ENCODE assay signal across 25 mouse cellular contexts in genomic region chr10:115339820-115340328, GRCm38 (mm10). TPM values are rescaled to one million over a fixed set of nuclear protein-coding genes. Genes with fewer than 3 reads are reported as not detected.
DNase-seq lines count a peak whose midpoint lies in the region; ATAC-seq and TF ChIP-seq lines count a peak whose summit lies in the region.
"Had no signal": no experiment of that assay in that cellular context is flagged by ENCODE, and none has a peak within 500 bp of the region (broad histone marks: within the 10 kb centered on the region; RNA-seq: fewer than 3 reads in every experiment).

No protein-coding gene starts in this region.

- WGBS in midbrain, embryonic 15.5 days, result 90% methylated on average over 7 of the region's 7 CpGs

- H3K4me2 ChIP-seq in midbrain, embryonic 15.5 days, result no peak overlapping the region
- H3K4me2 ChIP-seq: embryonic facial prominence, embryonic 12.5 days; forebrain, embryonic 13.5 days; forebrain, embryonic 15.5 days had no signal

- DNase-seq in 416B (ENCODE audit: low read depth) (peak; percentile 42), G1E (ENCODE audit: low spot score) (no peak)
- DNase-seq in embryo, embryonic 10 days (ENCODE audit: low spot score), result no peak
- no peak for DNase-seq in layer of hippocampus, postnatal 14 days (ENCODE audit: low spot score in 2 of 2)
- DNase-seq: adrenal gland, adult 8-10 months; adrenal gland, postnatal 14 days; adrenal gland, postnatal 36 days; B cell, adult 2 months; cerebellum, adult 11-12 months; cerebellum, adult 2 months; cerebellum, adult 9-10 months; cerebellum, postnatal 10 days; cerebellum, postnatal 25 days; forebrain, postnatal 0 days had no signal

- peaks cover 14% of the 10 kb centered on the region for H3K4me1 ChIP-seq in G1E (ENCODE audit: insufficient read depth, low read depth, low read length)
- no peaks in the 10 kb centered on the region for H3K4me1 ChIP-seq in midbrain, embryonic 15.5 days
- H3K4me1 ChIP-seq: embryonic facial prominence, embryonic 10.5 days; embryonic facial prominence, embryonic 12.5 days; forebrain, embryonic 13.5 days; forebrain, embryonic 15.5 days had no signal

- no peaks in the 10 kb centered on the region for H3K9me3 ChIP-seq in G1E (replicated peaks)
- H3K9me3 ChIP-seq in midbrain, embryonic 15.5 days, result no peaks in the 10 kb centered on the region
- H3K9me3 ChIP-seq: embryonic facial prominence, embryonic 10.5 days; embryonic facial prominence, embryonic 12.5 days; forebrain, embryonic 13.5 days; forebrain, embryonic 15.5 days had no signal

- H3K36me3 ChIP-seq in G1E (replicated peaks), result peaks cover 41% of the 10 kb centered on the region
- H3K36me3 ChIP-seq in midbrain, embryonic 15.5 days (replicated peaks), result peaks cover 22% of the 10 kb centered on the region

- no peaks in the 10 kb centered on the region for H3K27me3 ChIP-seq in G1E (ENCODE audit: insufficient read depth, low read length)
- H3K27me3 ChIP-seq in midbrain, embryonic 15.5 days (replicated peaks), result no peaks in the 10 kb centered on the region
- H3K27me3 ChIP-seq: CH12.LX; embryonic facial prominence, embryonic 12.5 days; forebrain, embryonic 13.5 days; forebrain, embryonic 15.5 days; Patski had no signal

- H3K9ac ChIP-seq in midbrain, embryonic 15.5 days, result no peak overlapping the region
- H3K9ac ChIP-seq: embryonic facial prominence, embryonic 12.5 days; forebrain, embryonic 13.5 days; forebrain, embryonic 15.5 days; forebrain, postnatal 0 days had no signal

- ATAC-seq in G1E (ENCODE audit: extremely low read depth, insufficient number of reproducible peaks, low FRiP score, poor library complexity, severe bottlenecking), result peak; percentile 36; the same call in 1 of the 2 replicates
- peak; percentile 60 for ATAC-seq in common myeloid progenitor, adult 5-6 weeks (replicated peaks; ENCODE audit: low read depth, poor library complexity, severe bottlenecking)
- ATAC-seq in megakaryocyte progenitor cell, adult 5-6 weeks (replicated peaks; ENCODE audit: poor library complexity), result peak; percentile 35; the same call in 1 of the 2 replicates
- no peak for ATAC-seq in midbrain, embryonic 15.5 days (replicated peaks)
- ATAC-seq: activated CD4-positive, CD25-positive, alpha-beta regulatory T cell, adult 4 months; CD4-positive, CD25-positive, alpha-beta regulatory T cell, adult 4 months; forebrain, embryonic 13.5 days; forebrain, embryonic 15.5 days; forebrain, postnatal 0 days; Patski had no signal

- no peak for TF ChIP-seq CTCF in G1E (IDR thresholded peaks at IDR 0.05; ENCODE audit: low read depth, low read length)

- no peak overlapping the region for H3K27ac ChIP-seq in midbrain, embryonic 15.5 days
- H3K27ac ChIP-seq: embryonic facial prominence, embryonic 10.5 days; embryonic facial prominence, embryonic 12.5 days; forebrain, embryonic 13.5 days; forebrain, embryonic 15.5 days had no signal

- no peak overlapping the region for H3K4me3 ChIP-seq in G1E (ENCODE audit: low read depth, low read length)
- no peak overlapping the region for H3K4me3 ChIP-seq in midbrain, embryonic 15.5 days
- H3K4me3 ChIP-seq: embryonic facial prominence, embryonic 10.5 days; embryonic facial prominence, embryonic 12.5 days; forebrain, embryonic 13.5 days; forebrain, embryonic 15.5 days had no signal

RNA-seq across cellular contexts. Expression of gene Tmem19, which starts 22.4 kb away (rescaled TPM):
- total RNA-seq in G1E (2014; fragmentation: Nextera tagmentation), result 10.5 and 11.6 TPM in 2 replicates
- total RNA-seq in G1E (2017), result 16.2 and 17.9 TPM in 2 replicates
- 1.9 and 2.9 TPM in 2 replicates for polyA plus RNA-seq in G1E (2012)
- 19.6 and 22.2 TPM in 2 replicates for total RNA-seq in common myeloid progenitor, adult 5-6 weeks (2017)
- 13.1 and 14.3 TPM in 2 replicates for total RNA-seq in megakaryocyte progenitor cell, adult 5-6 weeks (2015)
- 14.5 and 19.4 TPM in 2 replicates for total RNA-seq in megakaryocyte progenitor cell, adult 5-6 weeks (2017)
- 10 to 100 TPM; 50.7 to 53.0 TPM for total RNA-seq in layer of hippocampus, postnatal 14 days (2021)
- 32.2 and 38.5 TPM in 2 replicates for polyA plus RNA-seq in midbrain, embryonic 15.5 days (2015; fragmentation: Nextera tagmentation; extraction: Ambion mirVana)

RNA-seq across cellular contexts. Expression of gene Rab21, which starts 24.5 kb away (rescaled TPM):
- total RNA-seq in G1E (2014; fragmentation: Nextera tagmentation) (71.5 and 96.7 TPM in 2 replicates), G1E (2017) (36.7 and 43.1 TPM in 2 replicates)
- polyA plus RNA-seq in G1E (2012), result 23.5 and 36.5 TPM in 2 replicates
- total RNA-seq in common myeloid progenitor, adult 5-6 weeks (2017), result 38.3 and 43.0 TPM in 2 replicates
- 94.3 and 102 TPM in 2 replicates for total RNA-seq in megakaryocyte progenitor cell, adult 5-6 weeks (2015)
- 46.5 and 49.5 TPM in 2 replicates for total RNA-seq in megakaryocyte progenitor cell, adult 5-6 weeks (2017)
- 10 to 100 TPM; 54.4 to 55.4 TPM for total RNA-seq in layer of hippocampus, postnatal 14 days (2021)
- 8.7 and 11.9 TPM in 2 replicates for polyA plus RNA-seq in midbrain, embryonic 15.5 days (2015; fragmentation: Nextera tagmentation; extraction: Ambion mirVana)

RNA-seq across cellular contexts. Expression of gene Thap2, which starts 44.4 kb away (rescaled TPM):
- total RNA-seq in G1E (2014; fragmentation: Nextera tagmentation) (25.7 and 34.6 TPM in 2 replicates), G1E (2017) (8.5 and 11.4 TPM in 2 replicates)
- polyA plus RNA-seq in G1E (2012), result 8.4 and 9.0 TPM in 2 replicates
- total RNA-seq in common myeloid progenitor, adult 5-6 weeks (2017), result 10.0 and 11.7 TPM in 2 replicates
- 8.8 and 14.2 TPM in 2 replicates for total RNA-seq in megakaryocyte progenitor cell, adult 5-6 weeks (2015)
- 9.9 and 13.1 TPM in 2 replicates for total RNA-seq in megakaryocyte progenitor cell, adult 5-6 weeks (2017)
- 10 to 100 TPM; 10.2 to 13.5 TPM for total RNA-seq in layer of hippocampus, postnatal 14 days (2021)
- 26.2 and 27.1 TPM in 2 replicates for polyA plus RNA-seq in midbrain, embryonic 15.5 days (2015; fragmentation: Nextera tagmentation; extraction: Ambion mirVana)

RNA-seq across cellular contexts. Expression of gene Zfc3h1, which starts 44.9 kb away (rescaled TPM):
- total RNA-seq in G1E (2014; fragmentation: Nextera tagmentation) (120 and 133 TPM in 2 replicates), G1E (2017) (71.2 and 83.5 TPM in 2 replicates)
- polyA plus RNA-seq in G1E (2012), result 9.7 and 10.1 TPM in 2 replicates
- 39.7 and 62.4 TPM in 2 replicates for total RNA-seq in common myeloid progenitor, adult 5-6 weeks (2017)
- total RNA-seq in megakaryocyte progenitor cell, adult 5-6 weeks (2015), result 34.4 and 51.9 TPM in 2 replicates
- total RNA-seq in megakaryocyte progenitor cell, adult 5-6 weeks (2017), result 23.2 and 32.0 TPM in 2 replicates
- total RNA-seq in layer of hippocampus, postnatal 14 days (2021), result 10 to 100 TPM; 53.3 to 57.6 TPM
- polyA plus RNA-seq in midbrain, embryonic 15.5 days (2015; fragmentation: Nextera tagmentation; extraction: Ambion mirVana), result 18.6 and 20.0 TPM in 2 replicates
